Mouse (Mus musculus): ENCODE measurements at regions not wholly inside any gene's neighbourhood (a gene's known extent, or its start where the extent isn't known, plus 50 kb on each side); places are given as distances from the start of the nearest gene placed in this dataset.
"Not testable (repeated sequence)": the region's sequence is repeated elsewhere in the genome, so short reads cannot be mapped to it uniquely, and the experiment has no call there.

DNA sequence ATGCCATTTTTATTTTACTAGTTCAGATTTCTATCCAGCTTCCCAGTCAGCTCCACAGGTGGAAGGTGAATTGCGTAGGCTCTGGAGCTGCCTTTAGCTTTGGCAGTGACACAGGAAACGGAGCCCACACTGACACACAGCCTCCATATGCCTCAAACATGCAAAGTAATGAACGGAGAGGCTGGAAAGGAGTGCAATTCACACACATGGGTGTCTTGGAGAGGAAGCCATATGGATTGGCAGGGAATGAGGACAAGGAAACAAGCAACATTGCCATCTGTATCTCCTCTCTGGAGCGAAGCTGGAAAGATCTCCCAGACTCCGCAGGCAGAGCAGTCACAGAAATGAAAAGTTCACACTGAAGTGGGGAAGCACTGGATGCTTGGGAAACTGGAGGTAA, 201.6 kb upstream of the 4930452B06Rik start:
- peak; percentile 71 for DNase-seq (ENCODE audit: low spot score)

DNA sequence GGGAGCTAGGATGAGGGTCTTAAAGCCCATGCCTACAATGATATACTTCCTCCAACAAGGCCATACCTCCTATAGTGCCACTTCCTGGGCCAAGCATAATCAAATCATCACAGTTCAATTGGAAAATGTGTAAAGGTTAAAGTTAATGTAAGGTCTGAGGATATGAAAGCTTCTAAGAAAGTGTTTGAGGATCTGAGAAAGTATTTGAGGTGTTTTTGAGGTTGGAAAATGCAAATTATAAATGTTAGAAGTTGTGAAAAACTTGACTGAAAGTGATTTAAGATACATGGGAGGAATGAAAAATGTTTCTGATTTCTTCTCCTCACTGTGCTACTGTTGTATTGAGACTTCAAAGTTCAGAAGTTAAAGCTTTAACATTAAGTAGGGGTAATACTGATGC, 185.5 kb upstream of the 4930452B06Rik start:
- no peak for DNase-seq (ENCODE audit: low spot score)

DNA sequence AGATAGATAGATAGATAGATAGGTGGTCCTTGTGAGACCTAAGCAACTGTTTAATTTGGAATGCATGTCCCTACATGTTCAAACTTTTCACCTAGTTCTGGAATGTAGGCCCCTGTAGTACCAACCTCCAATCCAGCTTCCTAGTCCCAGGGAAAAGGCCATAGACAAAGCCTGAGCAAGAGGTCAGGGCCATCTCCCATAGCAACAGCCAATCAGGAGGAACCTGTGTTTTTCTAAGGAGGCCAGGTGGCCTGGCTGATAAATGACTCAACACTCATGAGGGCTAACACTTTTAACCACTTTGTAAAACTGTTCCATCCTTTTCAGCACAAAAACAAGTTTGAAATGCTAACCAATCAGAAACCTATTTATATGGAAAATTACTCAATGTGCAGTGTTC, 184.2 kb upstream of the 4930452B06Rik start:
- DNase-seq (ENCODE audit: low spot score) = no peak

DNA sequence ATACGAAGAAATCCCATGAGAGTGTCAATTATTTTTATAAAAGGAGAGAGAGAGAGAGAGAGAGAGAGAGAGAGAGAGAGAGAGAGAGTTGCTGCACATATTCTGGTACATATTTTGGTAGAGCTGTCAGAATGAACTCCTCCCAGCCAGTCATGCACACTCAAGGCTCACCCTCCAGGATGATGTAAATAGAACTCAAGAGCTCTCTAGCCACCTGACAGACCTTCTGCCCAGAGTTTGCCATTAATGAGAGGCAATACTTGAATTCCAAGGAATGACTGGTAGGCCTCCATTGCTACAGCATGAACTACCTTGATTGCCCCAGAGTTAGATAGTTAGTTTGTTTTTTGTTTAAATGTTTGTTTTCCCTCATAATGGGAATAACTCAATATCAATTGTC, 167.5 kb upstream of the 4930452B06Rik start:
- DNase-seq (ENCODE audit: low spot score) = no peak

DNA sequence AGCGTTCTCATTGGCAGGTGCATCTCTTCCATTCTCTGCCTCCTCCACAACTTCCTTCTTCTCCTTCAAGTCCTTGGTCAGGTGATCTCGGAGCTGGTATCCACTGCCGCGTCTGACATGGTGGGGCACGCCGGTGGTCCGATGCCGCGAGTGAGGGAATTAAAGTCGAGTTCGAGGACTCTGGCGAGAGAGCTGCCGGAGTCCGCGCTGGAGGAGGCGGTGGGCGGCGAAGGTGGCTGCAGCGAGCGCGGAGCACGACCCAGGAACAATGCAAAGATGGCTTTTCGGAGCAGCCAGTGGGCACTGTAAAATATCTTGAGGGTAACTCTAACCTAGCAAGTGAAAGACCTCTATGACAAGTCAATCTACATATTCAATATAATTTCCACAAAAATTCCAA, 134.2 kb upstream of the 4930452B06Rik start:
- DNase-seq (ENCODE audit: low spot score) = not testable (repeated sequence)

DNA sequence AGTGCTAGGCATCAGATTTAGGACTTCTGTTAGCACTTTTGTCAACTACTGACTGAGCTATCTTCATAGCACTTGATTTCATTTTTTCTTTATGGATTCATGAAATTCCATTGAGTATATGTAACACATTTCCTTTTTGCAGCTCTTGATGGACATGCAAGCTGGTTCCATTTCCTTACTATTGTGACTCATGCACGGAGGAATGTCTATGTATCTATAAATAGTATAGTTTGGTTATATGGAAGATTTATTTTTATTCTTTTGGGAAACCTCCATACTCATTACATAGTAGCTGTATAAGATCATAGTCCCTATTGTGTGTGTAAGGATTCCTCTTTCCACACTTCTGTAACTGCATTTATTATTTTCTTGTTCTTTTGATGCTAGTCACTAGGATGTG, 123.3 kb upstream of the 4930452B06Rik start:
- no peak for DNase-seq (ENCODE audit: low spot score)

DNA sequence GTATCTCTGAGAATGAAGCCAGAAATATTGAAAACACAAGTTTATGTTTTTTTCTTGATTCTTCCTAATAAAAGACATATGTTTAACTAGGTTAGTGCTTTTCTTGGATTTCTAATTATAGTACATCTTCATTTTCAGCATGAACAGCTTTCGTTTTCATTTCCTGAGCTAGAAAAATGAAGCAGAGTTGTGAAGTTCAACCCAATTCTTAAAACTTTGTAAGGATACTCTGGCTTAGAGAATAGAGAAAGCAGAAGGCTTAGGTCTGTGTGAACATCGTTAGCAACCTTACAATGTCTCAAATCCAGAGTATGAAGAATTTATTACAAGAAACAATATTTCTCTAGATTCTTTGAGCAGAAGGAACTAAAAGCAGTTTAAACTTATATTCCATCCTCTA, 94.5 kb upstream of the 4930452B06Rik start:
- no peak for DNase-seq (ENCODE audit: low spot score)

DNA sequence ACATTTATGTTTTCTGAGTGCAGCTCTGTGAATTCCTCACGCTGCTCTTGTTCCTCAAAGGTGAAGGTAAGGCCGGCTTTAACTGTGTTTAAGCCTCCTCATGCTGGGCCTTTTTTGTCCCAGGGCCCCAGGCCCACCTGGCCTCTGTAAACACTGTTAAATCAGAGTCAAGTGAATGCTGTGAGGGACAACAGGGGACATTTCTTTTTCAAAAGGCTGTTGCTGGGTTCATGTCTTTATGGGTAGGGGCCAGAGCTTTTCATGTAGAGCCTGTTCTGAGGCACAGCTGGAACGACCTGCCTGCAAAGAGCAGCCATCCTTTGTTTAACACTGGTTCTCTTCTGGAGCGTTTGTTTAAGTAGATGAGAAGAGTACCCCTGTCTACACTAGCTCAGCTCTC, 70.8 kb upstream of the 4930452B06Rik start:
- no peak for DNase-seq (ENCODE audit: low spot score)

DNA sequence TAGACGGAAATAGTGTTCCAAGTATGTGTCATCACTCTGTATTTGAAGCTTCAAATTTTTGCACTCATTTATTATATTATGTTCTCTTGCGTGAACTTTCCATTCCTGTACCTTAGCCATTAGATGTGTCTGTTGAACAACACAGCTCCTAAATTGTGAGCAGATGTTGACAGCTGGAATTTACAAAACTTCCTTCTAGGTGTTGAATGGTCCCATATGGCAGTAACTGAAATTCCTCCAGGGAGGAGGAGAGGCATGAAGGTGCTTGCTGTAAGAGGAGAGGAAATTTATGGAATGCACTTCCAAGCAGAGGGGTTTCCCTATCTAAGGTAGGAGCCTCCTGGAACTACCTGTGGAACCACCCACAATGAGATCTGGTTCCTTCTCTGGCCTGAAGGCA, 67.2 kb upstream of the 4930452B06Rik start:
- no peak for DNase-seq (ENCODE audit: low spot score)

DNA sequence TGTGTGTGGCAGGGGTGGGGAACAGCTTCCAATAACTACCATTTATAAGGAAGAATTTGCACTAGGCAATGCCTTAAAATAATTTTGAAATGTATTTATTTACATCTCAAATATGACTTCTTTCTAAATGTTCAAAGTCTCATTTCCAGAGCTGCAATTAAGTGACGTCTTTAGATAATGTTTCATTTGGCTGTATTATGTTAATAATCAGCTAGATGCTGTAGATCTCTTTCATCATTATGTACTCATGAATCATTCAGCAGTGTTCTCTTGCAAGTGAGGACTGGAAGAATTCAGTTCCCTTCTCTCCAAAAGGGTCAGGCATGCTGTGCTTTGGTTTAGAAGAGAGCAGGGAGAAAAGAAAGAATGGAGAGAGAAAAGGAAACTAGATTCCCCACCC, 61.3 kb upstream of the 4930452B06Rik start:
- DNase-seq (ENCODE audit: low spot score) = no peak
